Mouse (Mus musculus) kidney, postnatal 0 days (tissue): ENCODE results near the gene Itgb5. TPM values are rescaled to one million over a fixed set of nuclear protein-coding genes. Genes with fewer than 3 reads are reported as not detected.

Experiments used
- ATAC-seq: fragments of 200-750 bp; cut with Nextera tagmentation; replicated peaks from 2 replicates; pipeline ENCODE4 v1.8.0; 2017; ENCODE audit warnings: low read depth, moderate number of reproducible peaks, moderate TSS enrichment, moderate library complexity; ENCODE audit not compliant: low FRiP score
- DNase-seq: peaks from one replicate; pipeline ENCODE4 v3.0.0-alpha.2; 2016; ENCODE audit warnings: low spot score
- H3K27ac ChIP-seq: fragments of 300-500 bp; sonication (generic); 2 replicates; pipeline ENCODE4 v1.5.1; 2014; ENCODE audit warnings: mild to moderate bottlenecking
- H3K27me3 ChIP-seq: fragments of 300-500 bp; sonication (generic); 2 replicates; pipeline ENCODE4 v1.6.1; 2014; ENCODE audit warnings: low read length, mixed read lengths; ENCODE audit not compliant: insufficient read depth
- H3K36me3 ChIP-seq: fragments of 300-500 bp; sonication (generic); 2 replicates; pipeline ENCODE4 v1.6.1; 2014; ENCODE audit warnings: low read length, mixed read lengths; ENCODE audit not compliant: insufficient read depth
- H3K4me1 ChIP-seq: fragments of 300-500 bp; sonication (generic); replicated peaks from 2 replicates; pipeline ENCODE4 v1.6.1; 2014; ENCODE audit warnings: antibody characterized with exemption, low read length, mixed read lengths; ENCODE audit not compliant: insufficient read depth
- H3K4me2 ChIP-seq: fragments of 300-500 bp; sonication (generic); 2 replicates; pipeline ENCODE4 v1.6.1; 2014; ENCODE audit warnings: mild to moderate bottlenecking, low read length, moderate library complexity, mixed read lengths
- H3K4me3 ChIP-seq: fragments of 300-500 bp; sonication (generic); replicated peaks from 2 replicates; pipeline ENCODE4 v1.5.1; 2014; ENCODE audit warnings: low read depth, low read length
- H3K9ac ChIP-seq: fragments of 300-500 bp; sonication (generic); 2 replicates; pipeline ENCODE4 v1.6.1; 2014; ENCODE audit warnings: low read depth, low read length
- H3K9me3 ChIP-seq: fragments of 300-500 bp; sonication (generic); replicated peaks from 2 replicates; pipeline ENCODE4 v1.6.1; 2016; ENCODE audit warnings: low read length, inconsistent platforms, mixed read lengths
- CTCF ChIP-seq: IDR thresholded peaks from 2 replicates; pipeline ENCODE4 v1.5.1; 2016; ENCODE audit warnings: antibody characterized with exemption, low read depth, mild to moderate bottlenecking, moderate library complexity
- WGBS: fragments of 180-500 bp; shearing (Covaris S2); extraction: QIAGEN DNeasy Blood & Tissue Kit; methylation state at CpG from one replicate; pipeline ENCODE4 v1.1.7; 2014; 5-methylcytosine and 5-hydroxymethylcytosine counted together
- polyA plus RNA-seq: library from polyadenylated mRNA; unstranded; fragments of >200 nt; fragmentation: Nextera tagmentation; extraction: Ambion mirVana; gene quantifications from 2 replicates; pipeline ENCODE4 v1.2.1, GENCODE M21; 2015

Gene Itgb5
- polyA plus RNA-seq, 1 experiment from 2014 or later = 53.2 TPM

DNA sequence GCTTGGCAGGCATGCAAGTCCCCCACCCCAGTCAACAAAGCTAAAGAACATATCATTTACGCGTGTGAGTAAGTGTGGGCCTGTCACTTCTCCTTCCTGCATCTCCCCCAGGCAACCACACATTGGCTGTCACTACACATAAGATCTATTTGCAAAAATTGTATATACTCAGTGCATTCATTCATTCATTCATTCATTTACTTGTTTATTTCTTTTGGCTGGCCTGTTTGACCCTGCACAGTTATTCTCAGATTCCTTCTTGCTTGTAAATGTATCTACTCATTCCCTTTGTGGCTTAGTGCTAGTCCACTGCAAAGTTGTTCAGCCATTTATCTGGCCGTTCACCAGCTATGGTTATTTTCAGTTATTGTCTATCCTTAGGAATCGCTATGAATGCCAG lies 64.3 kb downstream of the Itgb5 start:
- no peak overlapping the region for H3K9ac ChIP-seq
- no peaks in the 10 kb centered on the region for H3K36me3 ChIP-seq
- H3K9me3 ChIP-seq = no peaks in the 10 kb centered on the region
- WGBS = 85% methylated on average over 4 of the region's 4 CpGs
- H3K4me1 ChIP-seq = peaks cover 17% of the 10 kb centered on the region
- TF ChIP-seq CTCF = no peak
- H3K4me3 ChIP-seq = no peak overlapping the region
- DNase-seq (no peak), ATAC-seq (no peak)
- H3K27ac ChIP-seq = no peak overlapping the region
- H3K4me2 ChIP-seq = no peak overlapping the region
- no peaks in the 10 kb centered on the region for H3K27me3 ChIP-seq

DNA sequence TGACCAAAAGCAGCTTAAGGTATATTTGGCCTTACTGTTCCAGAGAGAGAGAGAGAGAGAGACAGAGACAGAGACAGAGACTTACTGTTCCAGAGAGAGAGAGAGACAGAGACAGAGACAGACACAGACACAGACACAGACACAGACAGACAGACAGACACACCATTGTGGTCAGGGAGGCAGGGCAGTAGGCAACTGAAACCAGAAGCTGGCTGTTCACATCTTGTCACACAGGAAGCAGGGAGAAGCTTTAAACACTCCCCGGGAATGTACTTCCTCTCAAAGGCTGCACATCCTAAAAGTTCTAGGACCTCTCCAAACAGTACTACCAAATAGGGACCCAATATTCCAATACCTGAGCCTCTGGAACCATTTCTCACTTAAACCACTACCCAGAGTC lies 65.0 kb downstream of the Itgb5 start:
- Histone ChIP-seq H3K9me3 (no peaks in the 10 kb centered on the region), H3K27ac (no peak overlapping the region), H3K4me3 (no peak overlapping the region), H3K36me3 (no peaks in the 10 kb centered on the region), H3K27me3 (no peaks in the 10 kb centered on the region), H3K4me2 (no peak overlapping the region), H3K4me1 (peaks cover 17% of the 10 kb centered on the region), H3K9ac (no peak overlapping the region)
- ATAC-seq = no peak
- no peak for DNase-seq
- WGBS = 25% methylated on average over 1 of the region's 1 CpGs
- no peak for TF ChIP-seq CTCF

DNA sequence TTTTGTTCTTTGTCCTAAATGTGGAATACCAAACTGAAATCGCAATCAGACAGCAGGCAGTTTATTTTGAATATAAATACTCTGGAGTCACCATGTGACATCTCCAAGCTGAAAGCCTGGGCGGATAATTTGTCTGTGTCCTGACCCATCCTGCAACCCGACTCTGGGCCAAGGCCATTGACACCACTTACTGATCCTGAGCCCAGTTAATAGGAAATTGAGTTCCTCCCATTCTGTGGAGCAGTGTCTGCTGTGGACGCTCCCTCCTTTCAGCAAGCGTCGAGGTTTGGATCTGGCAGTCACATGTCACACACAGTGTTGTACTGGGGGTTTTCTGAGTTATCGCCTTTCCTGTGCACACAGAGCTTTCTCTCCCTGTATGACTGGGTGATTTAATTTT lies 66.2 kb downstream of the Itgb5 start:
- H3K9me3 ChIP-seq = no peaks in the 10 kb centered on the region
- no peak overlapping the region for H3K4me2 ChIP-seq
- H3K36me3 ChIP-seq = peaks cover 3% of the 10 kb centered on the region; the same call in 1 of the 2 replicates
- H3K4me1 ChIP-seq = peaks cover 12% of the 10 kb centered on the region
- H3K27ac ChIP-seq = no peak overlapping the region
- ATAC-seq (no peak), DNase-seq (peak; percentile 80)
- 36% methylated on average over 7 of the region's 7 CpGs for WGBS
- H3K4me3 ChIP-seq = no peak overlapping the region
- H3K27me3 ChIP-seq = no peaks in the 10 kb centered on the region
- TF ChIP-seq CTCF = no peak
- H3K9ac ChIP-seq = no peak overlapping the region

DNA sequence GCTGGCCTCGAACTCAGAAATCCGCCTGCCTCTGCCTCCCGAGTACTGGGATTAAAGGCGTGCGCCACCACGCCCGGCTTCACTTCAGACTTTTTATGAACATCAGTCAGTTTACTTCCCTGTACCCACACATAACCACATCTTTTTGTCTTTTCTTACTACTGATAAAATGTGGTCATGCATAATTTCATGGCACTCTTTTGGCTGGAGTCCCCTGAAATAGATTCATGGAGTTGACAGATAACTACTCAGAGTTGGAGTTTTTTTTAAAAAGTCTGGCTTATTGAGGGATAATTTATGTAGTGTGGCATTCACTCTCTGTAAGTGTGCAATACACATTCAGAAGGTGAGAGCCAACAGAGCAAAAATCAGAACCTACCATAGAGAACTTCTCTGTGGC lies 67.3 kb downstream of the Itgb5 start:
- WGBS = 99% methylated on average over 7 of the region's 7 CpGs
- ATAC-seq = no peak
- H3K9me3 ChIP-seq = no peaks in the 10 kb centered on the region
- no peak for DNase-seq
- no peak overlapping the region for H3K9ac ChIP-seq
- no peak for TF ChIP-seq CTCF
- H3K36me3 ChIP-seq = peaks cover 3% of the 10 kb centered on the region; the same call in 1 of the 2 replicates
- H3K4me3 ChIP-seq = no peak overlapping the region
- no peaks in the 10 kb centered on the region for H3K27me3 ChIP-seq
- H3K27ac ChIP-seq = no peak overlapping the region
- H3K4me2 ChIP-seq = no peak overlapping the region
- H3K4me1 ChIP-seq = peaks cover 1% of the 10 kb centered on the region

DNA sequence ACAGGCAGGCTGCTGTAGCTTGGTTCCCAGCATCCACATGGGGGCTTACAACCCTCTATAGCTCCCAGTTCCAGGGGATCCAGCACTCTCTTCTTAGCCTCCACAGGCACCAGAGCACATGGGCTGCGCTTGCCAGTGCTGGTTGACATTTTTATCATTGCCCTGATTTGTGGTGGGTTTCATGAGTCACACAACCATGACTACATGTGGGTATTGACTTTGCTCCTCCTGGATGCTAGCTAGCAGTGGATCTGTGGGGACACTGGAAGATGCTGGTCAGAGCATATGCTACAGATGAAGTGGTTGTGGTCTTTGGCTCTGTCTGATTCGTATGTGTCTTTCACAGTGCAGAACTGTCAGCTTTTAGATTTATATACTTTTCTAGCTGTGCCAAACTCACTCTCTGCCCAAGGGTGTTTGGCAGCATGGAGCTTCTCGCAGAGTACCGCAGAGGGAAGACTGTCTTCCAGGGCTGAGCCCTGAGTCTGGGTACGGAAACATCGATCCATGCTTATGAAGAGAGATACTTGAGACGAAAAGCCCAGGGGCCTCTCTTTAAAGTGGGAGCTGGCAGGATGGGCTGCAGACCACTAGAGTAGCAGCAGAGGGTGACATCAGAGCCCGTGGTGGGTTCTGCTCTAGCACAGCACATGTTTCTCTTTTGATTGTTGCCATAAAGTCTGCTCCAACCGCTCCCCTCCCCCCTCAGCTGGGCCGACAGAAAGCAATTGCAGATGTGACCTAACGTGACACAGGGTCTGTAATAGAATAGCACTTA lies 74.4 kb downstream of the Itgb5 start:
- Histone ChIP-seq H3K9ac (no peak overlapping the region), H3K9me3 (no peaks in the 10 kb centered on the region), H3K4me3 (no peak overlapping the region), H3K27me3 (no peaks in the 10 kb centered on the region), H3K4me1 (peaks cover 3% of the 10 kb centered on the region; the same call in 1 of the 2 replicates), H3K27ac (no peak overlapping the region), H3K4me2 (no peak overlapping the region), H3K36me3 (peaks cover 6% of the 10 kb centered on the region; the same call in 1 of the 2 replicates)
- no peak for DNase-seq
- no peak for TF ChIP-seq CTCF
- WGBS = 37% methylated on average over 11 of the region's 11 CpGs
- no peak for ATAC-seq

DNA sequence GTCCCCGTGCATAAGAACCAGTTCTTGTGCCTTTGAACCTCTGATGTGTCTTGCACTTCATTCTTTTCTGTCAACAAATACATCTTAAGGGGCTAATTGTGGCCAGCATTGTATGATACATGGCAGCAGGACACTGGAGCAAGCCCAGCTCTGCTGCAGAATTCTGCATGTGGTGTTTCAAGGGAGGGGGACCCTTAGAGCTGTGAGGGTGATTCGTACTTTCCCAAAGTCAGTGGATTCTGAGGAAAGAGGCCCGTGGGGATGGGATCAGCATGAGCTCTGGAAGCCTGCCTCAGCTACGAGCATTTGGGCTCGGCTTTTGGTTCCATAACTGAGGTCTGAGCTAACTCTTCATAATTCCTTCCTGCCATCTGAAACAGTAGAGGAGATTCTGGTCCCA lies 75.1 kb downstream of the Itgb5 start:
- DNase-seq (no peak), ATAC-seq (no peak)

DNA sequence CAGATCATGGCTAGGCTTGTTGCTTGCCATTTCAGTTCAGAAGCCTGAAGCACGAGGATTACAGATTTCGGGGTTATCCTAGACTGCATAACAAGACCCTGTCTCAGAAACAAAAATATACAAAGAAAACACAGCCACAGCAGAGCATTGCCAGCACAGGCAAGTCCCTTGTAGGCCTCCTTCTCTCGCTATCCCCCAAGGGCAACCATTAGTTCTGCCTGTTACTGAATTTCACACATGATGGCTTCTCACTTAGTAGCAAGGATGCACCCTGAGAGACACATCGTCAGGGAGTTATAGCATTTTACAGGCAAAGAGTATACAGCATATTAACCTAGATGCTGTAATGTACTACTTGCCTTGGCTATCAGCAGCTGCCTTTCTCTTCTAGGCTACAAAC lies 78.8 kb downstream of the Itgb5 start:
- no peak for TF ChIP-seq CTCF
- H3K27me3 ChIP-seq = no peaks in the 10 kb centered on the region
- no peak for ATAC-seq
- H3K9ac ChIP-seq = no peak overlapping the region
- no peaks in the 10 kb centered on the region for H3K9me3 ChIP-seq
- 0 out of 2 replicates have a peak, but pooled peaks cover 5% of the 10 kb centered on the region for H3K36me3 ChIP-seq
- no peak overlapping the region for H3K27ac ChIP-seq
- DNase-seq = no peak
- H3K4me2 ChIP-seq = no peak overlapping the region
- WGBS = 70% methylated on average over 4 of the region's 4 CpGs
- H3K4me3 ChIP-seq = no peak overlapping the region
- H3K4me1 ChIP-seq = peaks cover 9% of the 10 kb centered on the region; the same call in 1 of the 2 replicates

More for the DNA sequence above, 75.1 kb downstream of the Itgb5 start:
- Histone ChIP-seq H3K27me3 (no peaks in the 10 kb centered on the region), H3K4me2 (no peak overlapping the region), H3K4me1 (peaks cover 3% of the 10 kb centered on the region; the same call in 1 of the 2 replicates), H3K27ac (no peak overlapping the region), H3K9ac (no peak overlapping the region), H3K36me3 (peaks cover 6% of the 10 kb centered on the region; the same call in 1 of the 2 replicates), H3K4me3 (no peak overlapping the region), H3K9me3 (no peaks in the 10 kb centered on the region)
- no peak for TF ChIP-seq CTCF
- WGBS = 69% methylated on average over 5 of the region's 5 CpGs
